Mouse (Mus musculus) lung, adult 2 months (tissue): ENCODE measurements around the gene Cacfd1. TPM values are rescaled to one million over a fixed set of nuclear protein-coding genes. Genes with fewer than 3 reads are reported as not detected.
A peak's percentile ranks its signal among the peaks of the same experiment; 100 is the strongest.

ENCODE experiments used
- DNase-seq: peaks from one replicate; pipeline ENCODE4 v3.0.0; 2022
- H3K4me1 ChIP-seq: fragments of 200-500 bp; 2 replicates; pipeline ENCODE4 v1.6.1; 2011; ENCODE audit warnings: low read length; ENCODE audit not compliant: control insufficient read depth, insufficient read depth
- H3K4me3 ChIP-seq: fragments of 200-500 bp; replicated peaks from 2 replicates; pipeline ENCODE3; 2011; ENCODE audit warnings: low read depth, mild to moderate bottlenecking, control low read depth, low read length; ENCODE audit errors: extremely low read depth
- CTCF ChIP-seq: fragments of 200-500 bp; IDR thresholded peaks from 2 replicates; pipeline ENCODE4 v1.5.1; 2011; ENCODE audit warnings: mild to moderate bottlenecking, low read length, control low read depth; ENCODE audit not compliant: insufficient read depth
- POLR2A ChIP-seq: fragments of 200-500 bp; IDR thresholded peaks from 2 replicates; pipeline ENCODE4 v1.6.1; 2011; ENCODE audit warnings: low read depth, mild to moderate bottlenecking, control low read depth, low read length, borderline replicate concordance; ENCODE audit errors: extremely low read depth
- WGBS: fragments of 180-500 bp; shearing (Covaris S2); methylation state at CpG from one replicate; pipeline ENCODE4 v1.1.7; 2018; 5-methylcytosine and 5-hydroxymethylcytosine counted together
- polyA plus RNA-seq: library from polyadenylated mRNA; depleted of rRNA; stranded (reverse); fragments of >200 nt; gene quantifications from 2 replicates; pipeline ENCODE4 v1.2.3, GENCODE M21; 2012

Cacfd1 gene
- polyA plus RNA-seq, 1 experiment: 49.2 TPM

- no peak for DNase-seq
- peaks cover 4% of the 10 kb centered on the region; the same call in 1 of the 2 replicates for H3K4me1 ChIP-seq
- TF ChIP-seq CTCF (no peak), POLR2A (no peak)
- WGBS: 72% methylated on average over 14 of the region's 14 CpGs
- no peak overlapping the region for H3K4me3 ChIP-seq
These were observed 14.4 kb downstream of the Cacfd1 start for GRCm38 (mm10) chr2:27024136-27024535.

GRCm38 (mm10) chr2:27025545-27025944 lies 15.8 kb downstream of the Cacfd1 start:
- no peak overlapping the region for H3K4me3 ChIP-seq
- 77% methylated on average over 3 of the region's 3 CpGs for WGBS
- peaks cover 4% of the 10 kb centered on the region; the same call in 1 of the 2 replicates for H3K4me1 ChIP-seq
- TF ChIP-seq CTCF (no peak), POLR2A (no peak)
- DNase-seq: no peak

GRCm38 (mm10) chr2:27026332-27026731 lies 16.6 kb downstream of the Cacfd1 start:
- Histone ChIP-seq H3K4me3 (no peak overlapping the region), H3K4me1 (peaks cover 4% of the 10 kb centered on the region; the same call in 1 of the 2 replicates)
- TF ChIP-seq POLR2A: no peak
- TF ChIP-seq CTCF: no peak
- no peak for DNase-seq
- 93% methylated on average over 3 of the region's 3 CpGs for WGBS

- no peak overlapping the region for H3K4me3 ChIP-seq
- TF ChIP-seq POLR2A (no peak), CTCF (no peak)
- H3K4me1 ChIP-seq: peaks cover 4% of the 10 kb centered on the region; the same call in 1 of the 2 replicates
- no peak for DNase-seq
- WGBS: 70% methylated on average over 10 of the region's 10 CpGs
These were observed 17.3 kb downstream of the Cacfd1 start for GRCm38 (mm10) chr2:27026857-27027617.

GRCm38 (mm10) chr2:27027618-27028436 lies 18.1 kb downstream of the Cacfd1 start, which contains the start of gene Slc2a6:
Slc2a6 (minus strand) TSS chr2:27027998.
- 1% methylated on average over 38 of the region's 38 CpGs for WGBS
- DNase-seq: peak; percentile 74
- TF ChIP-seq CTCF (no peak), POLR2A (peak; percentile 23; the same call in 1 of the 2 replicates)
- peaks cover 4% of the 10 kb centered on the region; the same call in 1 of the 2 replicates for H3K4me1 ChIP-seq
- H3K4me3 ChIP-seq: peak within 1 kb of the TSS; percentile 26

GRCm38 (mm10) chr2:27028437-27029015 lies 18.8 kb downstream of the Cacfd1 start:
- no peak for DNase-seq
- WGBS: 31% methylated on average over 4 of the region's 4 CpGs
- no peak overlapping the region for H3K4me3 ChIP-seq

GRCm38 (mm10) chr2:27032361-27032760 lies 22.6 kb downstream of the Cacfd1 start:
- peaks cover 4% of the 10 kb centered on the region; the same call in 1 of the 2 replicates for H3K4me1 ChIP-seq
- 55% methylated on average over 2 of the region's 2 CpGs for WGBS
- TF ChIP-seq CTCF (no peak), POLR2A (no peak)
- no peak for DNase-seq
- no peak overlapping the region for H3K4me3 ChIP-seq

More at GRCm38 (mm10) chr2:27028437-27029015, 18.8 kb downstream of the Cacfd1 start:
- TF ChIP-seq POLR2A (no peak), CTCF (no peak)
- peaks cover 4% of the 10 kb centered on the region; the same call in 1 of the 2 replicates for H3K4me1 ChIP-seq

GRCm38 (mm10) chr2:27036003-27036402 lies 26.3 kb downstream of the Cacfd1 start:
- H3K4me3 ChIP-seq: no peak overlapping the region
- WGBS: 70% methylated on average over 3 of the region's 3 CpGs
- no peak for DNase-seq
- TF ChIP-seq CTCF (no peak), POLR2A (no peak)
- H3K4me1 ChIP-seq: no peaks in the 10 kb centered on the region

- H3K4me1 ChIP-seq: no peaks in the 10 kb centered on the region
These were observed 27.3 kb downstream of the Cacfd1 start for GRCm38 (mm10) chr2:27037008-27037407.

More at GRCm38 (mm10) chr2:27037008-27037407, 27.3 kb downstream of the Cacfd1 start:
- 72% methylated on average over 4 of the region's 4 CpGs for WGBS
- no peak for DNase-seq
- H3K4me3 ChIP-seq: no peak overlapping the region
- TF ChIP-seq CTCF (no peak), POLR2A (no peak)
